Mouse (Mus musculus) megakaryocyte, embryonic 14.5 days (primary cell): Measurements from ENCODE around the gene Zfp219.

Experiments used
- FLI1 ChIP-seq: IDR thresholded peaks from 2 replicates; pipeline ENCODE4 v1.6.1; 2012; ENCODE audit warnings: low read length, inconsistent platforms, mixed read lengths
- GATA1 ChIP-seq: IDR thresholded peaks from 3 replicates; pipeline ENCODE4 v1.6.1; 2012; ENCODE audit warnings: mixed read lengths, low read length, inconsistent platforms, borderline replicate concordance

GRCm38 (mm10) chr14:51983251-51983650 lies 37.3 kb downstream of the Zfp219 start:
- TF ChIP-seq GATA1: no peak
- no peak for TF ChIP-seq FLI1
